Mouse (Mus musculus): ENCODE measurements around the gene Gm17387.

- no peak for TF ChIP-seq CTCF (IDR thresholded peaks at IDR 0.05; ENCODE audit: low read depth, low read length)
- no peak for TF ChIP-seq POLR2A (IDR thresholded peaks at IDR 0.05; ENCODE audit: extremely low read depth, insufficient read depth, low read length)
Observed at GRCm38 (mm10) chr7:141046931-141047580, 18.1 kb downstream of the Gm17387 start.

Data from liver, adult 2 months (tissue).